Mouse (Mus musculus) embryonic facial prominence, embryonic 14.5 days (tissue): ENCODE measurements around the gene Catsperz. TPM values are rescaled to one million over a fixed set of nuclear protein-coding genes. Genes with fewer than 3 reads are reported as not detected.

Experiments used
- ATAC-seq: fragments of 200-750 bp; cut with Nextera tagmentation; 2 replicates; pipeline ENCODE4 v1.8.0; 2017; ENCODE audit warnings: low read depth, moderate number of reproducible peaks, moderate TSS enrichment
- DNase-seq: peaks from one replicate; pipeline ENCODE4 v3.0.0-alpha.2; 2015; ENCODE audit warnings: low spot score
- H3K27ac ChIP-seq: fragments of 300-500 bp; sonication (generic); replicated peaks from 2 replicates; pipeline ENCODE4 v1.5.1; 2014; ENCODE audit warnings: low read depth, mild to moderate bottlenecking, low read length, moderate library complexity
- H3K27me3 ChIP-seq: fragments of 300-500 bp; sonication (generic); replicated peaks from 2 replicates; pipeline ENCODE4 v1.6.1; 2014; ENCODE audit warnings: low read length; ENCODE audit not compliant: control insufficient read depth, insufficient read depth
- H3K36me3 ChIP-seq: fragments of 300-500 bp; sonication (generic); 2 replicates; pipeline ENCODE4 v1.6.1; 2014; ENCODE audit warnings: low read length, mixed read lengths; ENCODE audit not compliant: control insufficient read depth, insufficient read depth
- H3K4me1 ChIP-seq: fragments of 300-500 bp; sonication (generic); 2 replicates; pipeline ENCODE4 v1.6.1; 2014; ENCODE audit warnings: antibody characterized with exemption, low read length; ENCODE audit not compliant: control insufficient read depth, insufficient read depth
- H3K4me2 ChIP-seq: fragments of 300-500 bp; sonication (generic); 2 replicates; pipeline ENCODE4 v1.6.1; 2014; ENCODE audit warnings: low read depth, mild to moderate bottlenecking, low read length, moderate library complexity, mixed read lengths
- H3K4me3 ChIP-seq: fragments of 300-500 bp; sonication (generic); 2 replicates; pipeline ENCODE4 v1.5.1; 2014; ENCODE audit warnings: low read depth, mild to moderate bottlenecking, low read length
- H3K9ac ChIP-seq: fragments of 300-500 bp; sonication (generic); 2 replicates; pipeline ENCODE4 v1.6.1; 2014; ENCODE audit warnings: low read depth, mild to moderate bottlenecking, low read length, moderate library complexity, mixed read lengths
- H3K9me3 ChIP-seq: fragments of 300-500 bp; sonication (generic); 2 replicates; pipeline ENCODE4 v1.6.1; 2016; ENCODE audit warnings: low read length; ENCODE audit not compliant: control insufficient read depth
- WGBS: fragments of 180-500 bp; shearing (Covaris S2); extraction: QIAGEN DNeasy Blood & Tissue Kit; methylation state at CpG from one replicate; pipeline ENCODE4 v1.1.7; 2014; 5-methylcytosine and 5-hydroxymethylcytosine counted together
- polyA plus RNA-seq: library from polyadenylated mRNA; unstranded; fragments of >200 nt; fragmentation: Nextera tagmentation; extraction: Ambion mirVana; gene quantifications from 2 replicates; pipeline ENCODE4 v1.2.1, GENCODE M21; 2014

Gene Catsperz
- polyA plus RNA-seq, 1 experiment from 2014 or later = 3.4 TPM

GRCm38 (mm10) chr19:6969291-6969664 lies 44.1 kb upstream of the Catsperz start:
- Histone ChIP-seq H3K4me1 (peaks cover 25% of the 10 kb centered on the region), H3K36me3 (peaks cover 23% of the 10 kb centered on the region), H3K4me3 (peak overlapping the region; percentile 63), H3K27ac (no peak overlapping the region), H3K4me2 (peak overlapping the region; percentile 55), H3K9ac (peak overlapping the region; percentile 73), H3K9me3 (no peaks in the 10 kb centered on the region), H3K27me3 (no peaks in the 10 kb centered on the region)
- ATAC-seq = peak; percentile 39
- WGBS = 3% methylated on average over 10 of the region's 20 CpGs
- DNase-seq = no peak

- Histone ChIP-seq H3K4me3 (peak overlapping the region; percentile 63), H3K27ac (no peak overlapping the region), H3K4me2 (peak overlapping the region; percentile 55), H3K36me3 (peaks cover 27% of the 10 kb centered on the region), H3K27me3 (no peaks in the 10 kb centered on the region), H3K9ac (peak overlapping the region; percentile 73), H3K9me3 (no peaks in the 10 kb centered on the region), H3K4me1 (peaks cover 21% of the 10 kb centered on the region)
- DNase-seq (no peak), ATAC-seq (no peak)
- 6% methylated on average over 15 of the region's 15 CpGs for WGBS
Measured at GRCm38 (mm10) chr19:6968491-6969271, 43.5 kb upstream of the Catsperz start.

GRCm38 (mm10) chr19:6956461-6956860 lies 31.3 kb upstream of the Catsperz start:
- Histone ChIP-seq H3K9ac (no peak overlapping the region), H3K4me3 (no peak overlapping the region), H3K9me3 (no peaks in the 10 kb centered on the region), H3K4me1 (no peaks in the 10 kb centered on the region), H3K27ac (no peak overlapping the region), H3K27me3 (no peaks in the 10 kb centered on the region), H3K36me3 (peaks cover 72% of the 10 kb centered on the region), H3K4me2 (no peak overlapping the region)
- DNase-seq = no peak
- WGBS = 73% methylated on average over 10 of the region's 10 CpGs
- no peak for ATAC-seq

GRCm38 (mm10) chr19:6955424-6955823 lies 30.2 kb upstream of the Catsperz start:
- no peaks in the 10 kb centered on the region for H3K9me3 ChIP-seq
- 86% methylated on average over 7 of the region's 7 CpGs for WGBS
- H3K9ac ChIP-seq = no peak overlapping the region
- no peak overlapping the region for H3K27ac ChIP-seq
- no peaks in the 10 kb centered on the region for H3K4me1 ChIP-seq
- ATAC-seq (no peak), DNase-seq (no peak)
- H3K4me3 ChIP-seq = no peak overlapping the region
- no peaks in the 10 kb centered on the region for H3K27me3 ChIP-seq
- peaks cover 67% of the 10 kb centered on the region for H3K36me3 ChIP-seq
- no peak overlapping the region for H3K4me2 ChIP-seq

- WGBS = 62% methylated on average over 9 of the region's 9 CpGs
- DNase-seq (no peak), ATAC-seq (no peak)
- Histone ChIP-seq H3K4me2 (no peak overlapping the region), H3K9me3 (no peaks in the 10 kb centered on the region), H3K36me3 (peaks cover 55% of the 10 kb centered on the region), H3K27ac (no peak overlapping the region), H3K9ac (0 out of 2 replicates have a peak overlapping the region, but pooled peaks have one; percentile 28), H3K27me3 (no peaks in the 10 kb centered on the region), H3K4me1 (peaks cover 6% of the 10 kb centered on the region; the same call in 1 of the 2 replicates), H3K4me3 (no peak overlapping the region)
Measured at GRCm38 (mm10) chr19:6954046-6954445, 28.9 kb upstream of the Catsperz start.

GRCm38 (mm10) chr19:6952712-6953037 lies 27.5 kb upstream of the Catsperz start:
- peaks cover 41% of the 10 kb centered on the region for H3K36me3 ChIP-seq
- H3K9me3 ChIP-seq = no peaks in the 10 kb centered on the region
- peaks cover 6% of the 10 kb centered on the region; the same call in 1 of the 2 replicates for H3K4me1 ChIP-seq
- DNase-seq (peak; percentile 31), ATAC-seq (no peak)
- H3K9ac ChIP-seq = peak overlapping the region; percentile 77
- peak overlapping the region; percentile 96 for H3K27ac ChIP-seq
- H3K27me3 ChIP-seq = no peaks in the 10 kb centered on the region
- WGBS = 21% methylated on average over 3 of the region's 3 CpGs
- H3K4me3 ChIP-seq = peak overlapping the region; percentile 63; the same call in 1 of the 2 replicates
- H3K4me2 ChIP-seq = peak overlapping the region; percentile 85

GRCm38 (mm10) chr19:6951994-6952711 lies 27.0 kb upstream of the Catsperz start:
- WGBS = 2% methylated on average over 27 of the region's 31 CpGs
- H3K27ac ChIP-seq = peak overlapping the region; percentile 96
- H3K4me1 ChIP-seq = peaks cover 6% of the 10 kb centered on the region; the same call in 1 of the 2 replicates
- peak; percentile 20 for ATAC-seq
- H3K4me2 ChIP-seq = peak overlapping the region; percentile 85
- H3K9me3 ChIP-seq = no peaks in the 10 kb centered on the region
- peak overlapping the region; percentile 77 for H3K9ac ChIP-seq
- peaks cover 36% of the 10 kb centered on the region for H3K36me3 ChIP-seq
- peak; percentile 48 for DNase-seq
- no peaks in the 10 kb centered on the region for H3K27me3 ChIP-seq
- H3K4me3 ChIP-seq = peak overlapping the region; percentile 63

- H3K4me2 ChIP-seq = peak overlapping the region; percentile 85
- H3K9ac ChIP-seq = peak overlapping the region; percentile 77
- H3K36me3 ChIP-seq = peaks cover 30% of the 10 kb centered on the region
- peak overlapping the region; percentile 63 for H3K4me3 ChIP-seq
- peak; percentile 97 for DNase-seq
- under 1% methylated on average over 34 of the region's 35 CpGs for WGBS
- no peaks in the 10 kb centered on the region for H3K27me3 ChIP-seq
- H3K27ac ChIP-seq = peak overlapping the region; percentile 96
- no peaks in the 10 kb centered on the region for H3K9me3 ChIP-seq
- peaks cover 6% of the 10 kb centered on the region; the same call in 1 of the 2 replicates for H3K4me1 ChIP-seq
- peak; percentile 86 for ATAC-seq
Measured at GRCm38 (mm10) chr19:6951381-6951968, 26.3 kb upstream of the Catsperz start.
